Mouse (Mus musculus) v-Abl transformed pro-B cells (cell line): ENCODE measurements around the gene Kirrel3.

Source experiments
- in situ Hi-C, 2 experiments: fragments of 400-800 bp; cut with MboI; formaldehyde crosslinking; loops; one replicate each; pipeline ENCODE4 v1.15.1; 2025; ENCODE audit not compliant: unreplicated experiment in 2 of 2

Kirrel3 gene

GRCm38 (mm10) chr9:34498651-34499050, 13.0 kb downstream of the Kirrel3 start:
- in situ Hi-C loops = no loop called here

GRCm38 (mm10) chr9:34507164-34507563, 21.5 kb downstream of the Kirrel3 start:
- in situ Hi-C loops = loop anchor here (25.0 kb wide), 1 partner anchor 655 kb away; no protein-coding TSS in a partner anchor

DNA sequence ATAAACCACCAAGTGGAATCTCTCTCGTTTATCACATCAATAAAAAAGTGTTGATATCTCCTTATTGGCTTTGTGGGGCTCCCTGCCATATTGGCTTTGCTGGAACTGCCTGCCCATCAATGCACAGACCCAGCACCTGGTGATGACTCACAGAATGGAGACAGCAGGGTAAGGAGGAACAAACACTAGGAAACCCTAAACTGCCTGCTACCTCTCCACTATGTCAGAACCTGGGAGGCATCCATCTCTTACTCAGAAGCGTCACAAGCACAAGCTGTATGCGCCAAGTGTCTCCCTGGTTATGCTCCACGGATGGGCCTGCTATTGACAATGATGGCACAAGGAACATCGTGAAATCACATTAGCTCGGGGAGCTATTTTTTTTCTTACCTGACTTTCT, 33.2 kb downstream of the Kirrel3 start:
- in situ Hi-C loops = loop anchor here (25.0 kb wide), 1 partner anchor 643 kb away; no protein-coding TSS in a partner anchor

- in situ Hi-C loops = loop anchor here (25.0 kb wide), 1 partner anchor 642 kb away; no protein-coding TSS in a partner anchor
Measured at GRCm38 (mm10) chr9:34520234-34520950, 34.7 kb downstream of the Kirrel3 start.

DNA sequence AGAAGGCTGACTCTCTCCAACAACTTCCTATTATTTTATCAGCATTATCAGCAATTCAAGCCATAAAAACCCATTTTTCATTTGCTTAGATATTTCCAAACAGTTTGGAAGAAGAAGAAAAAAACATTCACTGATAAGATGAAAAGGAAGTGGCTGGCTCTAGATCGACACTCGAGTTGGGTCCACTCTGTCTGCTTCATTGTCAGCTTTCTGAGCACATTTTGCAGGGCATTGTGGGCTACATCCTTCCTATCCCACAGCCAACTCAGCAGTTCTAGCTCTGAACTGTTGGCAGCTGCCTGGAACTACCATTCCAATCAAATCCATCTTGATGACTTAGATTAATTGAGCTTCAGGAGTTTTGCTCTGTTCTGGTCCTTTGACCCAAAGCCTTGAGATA, 40.0 kb downstream of the Kirrel3 start:
- in situ Hi-C loops = no loop called here

GRCm38 (mm10) chr9:34538591-34539335, 53.1 kb downstream of the Kirrel3 start:
- in situ Hi-C loops = no loop called here

- in situ Hi-C loops = no loop called here
Measured at GRCm38 (mm10) chr9:34541908-34542307, 56.2 kb downstream of the Kirrel3 start.

GRCm38 (mm10) chr9:34555699-34556098, 70.0 kb downstream of the Kirrel3 start:
- in situ Hi-C loops = no loop called here

GRCm38 (mm10) chr9:34557846-34558245, 72.2 kb downstream of the Kirrel3 start:
- in situ Hi-C loops = no loop called here

DNA sequence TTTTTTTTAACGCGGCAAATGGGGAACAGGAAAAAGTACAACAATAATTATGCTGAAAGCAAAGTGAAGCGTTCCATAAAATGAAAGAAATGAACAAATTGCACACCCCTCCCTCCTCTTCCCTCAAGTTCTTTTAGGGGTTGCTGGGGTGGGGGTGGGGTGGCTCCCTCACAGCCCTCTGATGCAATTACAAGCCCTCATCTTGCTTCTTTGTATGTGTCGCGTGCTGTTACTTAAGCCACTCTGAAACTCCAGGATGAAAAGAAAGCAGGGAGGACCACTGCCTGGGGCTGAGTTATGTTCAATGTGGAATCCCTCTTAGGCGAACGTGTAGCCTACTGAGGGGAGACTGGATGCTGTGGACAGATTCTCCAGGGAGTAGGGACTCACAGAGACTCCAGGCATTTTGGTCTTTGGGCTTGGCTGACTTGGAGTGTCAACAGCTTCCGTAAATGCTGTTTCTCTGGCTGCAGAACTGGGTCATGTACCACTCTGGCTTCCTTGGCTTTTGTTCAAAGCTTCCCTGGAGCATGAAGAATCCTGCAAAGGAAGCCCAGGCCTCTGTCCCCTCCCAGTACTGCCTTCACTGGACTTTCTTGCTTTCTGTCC, 72.7 kb downstream of the Kirrel3 start:
- in situ Hi-C loops = no loop called here

DNA sequence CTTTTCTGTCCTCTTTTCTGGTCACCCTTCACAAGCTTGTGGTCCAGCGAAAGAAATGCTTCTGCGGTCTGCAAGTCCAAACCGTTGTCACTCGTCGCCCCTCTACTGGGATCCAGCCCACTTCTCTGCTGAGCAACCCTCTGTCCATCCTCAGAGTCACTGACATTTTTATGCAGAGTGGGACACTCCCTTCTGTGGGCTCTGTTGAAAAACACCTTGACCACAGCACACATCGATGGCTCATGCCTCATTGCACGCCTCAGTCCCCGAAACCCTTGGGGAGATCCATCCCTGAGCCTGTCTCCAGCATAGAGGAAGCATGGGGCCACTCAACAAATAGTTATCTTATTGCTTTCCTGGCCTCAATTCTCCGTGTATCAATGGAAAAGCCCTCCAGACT, 73.4 kb downstream of the Kirrel3 start:
- in situ Hi-C loops = no loop called here

- in situ Hi-C loops = no loop called here
Measured at GRCm38 (mm10) chr9:34561281-34561680, 75.6 kb downstream of the Kirrel3 start.

- in situ Hi-C loops = no loop called here
Measured at GRCm38 (mm10) chr9:34562437-34563000, 76.8 kb downstream of the Kirrel3 start.

GRCm38 (mm10) chr9:34573906-34574305, 88.2 kb downstream of the Kirrel3 start:
- in situ Hi-C loops = no loop called here

- in situ Hi-C loops = no loop called here
Measured at GRCm38 (mm10) chr9:34574611-34575010, 88.9 kb downstream of the Kirrel3 start.

- in situ Hi-C loops = no loop called here
Measured at GRCm38 (mm10) chr9:34579174-34579573, 93.5 kb downstream of the Kirrel3 start.

DNA sequence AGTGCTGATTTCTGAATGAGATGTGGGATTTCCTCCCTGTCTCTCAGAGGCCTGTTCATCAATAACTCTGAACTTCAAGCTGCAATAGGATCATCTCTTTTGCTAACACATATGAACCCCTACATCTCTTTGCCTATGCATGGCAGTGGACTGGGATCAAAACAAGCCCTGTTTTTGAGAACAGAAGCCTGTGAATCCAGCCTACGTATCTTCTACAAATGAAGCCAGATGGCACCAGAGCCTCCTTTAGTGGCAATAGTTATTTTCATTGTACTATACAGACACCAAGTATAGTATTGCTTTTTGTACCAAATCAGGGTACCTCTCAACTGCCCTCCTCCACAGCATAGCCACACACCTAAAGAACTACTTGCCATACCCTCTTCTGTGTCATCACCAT, 94.4 kb downstream of the Kirrel3 start:
- in situ Hi-C loops = no loop called here

DNA sequence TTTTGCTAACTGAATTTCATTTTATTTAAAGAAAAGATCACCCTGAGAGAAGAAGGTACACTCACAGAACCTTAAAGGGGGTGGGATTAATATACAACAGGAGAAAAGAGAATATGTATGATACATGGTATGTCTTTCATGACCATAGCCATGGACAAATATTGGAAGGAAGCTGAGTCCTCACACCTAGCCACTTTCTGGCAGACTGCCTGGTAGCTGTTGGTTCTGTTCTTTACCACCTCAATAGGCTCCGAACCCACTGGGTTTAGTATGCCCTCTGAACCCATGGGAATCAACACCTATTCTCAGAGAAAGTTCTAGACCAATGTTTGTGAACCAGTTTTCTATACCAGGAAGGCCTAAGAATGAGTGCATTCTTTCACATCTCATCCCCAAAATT, 96.8 kb downstream of the Kirrel3 start:
- in situ Hi-C loops = no loop called here

GRCm38 (mm10) chr9:34585487-34585886, 99.8 kb downstream of the Kirrel3 start:
- in situ Hi-C loops = no loop called here

- in situ Hi-C loops = no loop called here
Measured at GRCm38 (mm10) chr9:34586080-34586479, 100.4 kb downstream of the Kirrel3 start.

DNA sequence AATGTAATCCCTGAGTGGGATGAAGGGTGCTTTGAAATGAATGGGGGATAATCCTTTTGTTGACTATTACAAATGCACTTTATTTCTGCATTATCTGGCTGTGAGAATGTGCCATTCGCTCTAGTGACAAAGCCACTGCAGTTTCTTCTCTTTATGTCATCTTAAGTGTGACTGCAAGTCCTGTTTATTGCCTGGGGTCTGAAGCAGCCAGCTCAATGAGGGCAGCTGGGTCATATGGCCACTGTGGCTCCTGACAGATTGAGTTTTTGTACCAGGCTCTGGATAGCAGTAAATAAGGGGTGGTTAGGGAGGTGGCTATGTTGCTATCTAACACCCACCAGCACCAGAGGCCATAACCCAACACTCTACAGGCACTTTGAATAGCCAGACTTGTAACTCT, 104.1 kb downstream of the Kirrel3 start:
- in situ Hi-C loops = no loop called here
